Mouse (Mus musculus): ENCODE data around the gene Slpi. TPM values are rescaled to one million over a fixed set of nuclear protein-coding genes. Genes with fewer than 3 reads are reported as not detected.

Slpi gene
- 1.6 and 1.8 TPM in 2 replicates for polyA plus RNA-seq (2011; ENCODE audit: insufficient read depth, insufficient read length, low read depth, missing spikeins)

- Histone ChIP-seq H3K4me1 (ENCODE audit: control insufficient read depth, insufficient read depth, low read length) (peaks cover 2% of the 10 kb centered on the region), H3K9ac (ENCODE audit: low read depth, poor library complexity, severe bottlenecking) (peak within 1 kb of the TSS; percentile 12), H3K4me3 (ENCODE audit: low read depth, low read length) (peak within 1 kb of the TSS; percentile 64), H3K36me3 (ENCODE audit: control insufficient read depth, insufficient read depth, low read length, poor library complexity, severe bottlenecking) (no peaks in the 10 kb centered on the region), H3K27me3 (ENCODE audit: control insufficient read depth, insufficient read depth, low read length, poor library complexity, severe bottlenecking) (no peaks in the 10 kb centered on the region), H3K9me3 (replicated peaks; ENCODE audit: control insufficient read depth, insufficient read depth, low read length, poor library complexity, severe bottlenecking) (no peaks in the 10 kb centered on the region), H3K27ac (ENCODE audit: insufficient read depth, low read length) (no peak within 1 kb of the TSS)
- TF ChIP-seq POLR2A (IDR thresholded peaks at IDR 0.05; ENCODE audit: insufficient read depth, low read length) (no peak), EP300 (IDR thresholded peaks at IDR 0.05; ENCODE audit: insufficient read depth, low read depth, low read length) (no peak), CTCF (IDR thresholded peaks at IDR 0.05; ENCODE audit: low read depth, low read length) (no peak)
These were observed at the start of gene Slpi for GRCm38 (mm10) chr2:164389020-164389419. Slpi (minus strand) TSS chr2:164389095.

GRCm38 (mm10) chr2:164438257-164438656, 49.4 kb upstream of the Slpi start:
- Histone ChIP-seq H3K36me3 (ENCODE audit: control insufficient read depth, insufficient read depth, low read length, poor library complexity, severe bottlenecking) (no peaks in the 10 kb centered on the region), H3K4me1 (ENCODE audit: control insufficient read depth, insufficient read depth, low read length) (peaks cover 24% of the 10 kb centered on the region), H3K9ac (ENCODE audit: low read depth, poor library complexity, severe bottlenecking) (no peak overlapping the region), H3K27me3 (ENCODE audit: control insufficient read depth, insufficient read depth, low read length, poor library complexity, severe bottlenecking) (no peaks in the 10 kb centered on the region), H3K4me3 (ENCODE audit: low read depth, low read length) (no peak overlapping the region), H3K9me3 (replicated peaks; ENCODE audit: control insufficient read depth, insufficient read depth, low read length, poor library complexity, severe bottlenecking) (no peaks in the 10 kb centered on the region), H3K27ac (ENCODE audit: insufficient read depth, low read length) (no peak overlapping the region)
- TF ChIP-seq EP300 (IDR thresholded peaks at IDR 0.05; ENCODE audit: insufficient read depth, low read depth, low read length), result no peak
- TF ChIP-seq CTCF (IDR thresholded peaks at IDR 0.05; ENCODE audit: low read depth, low read length), result no peak
- TF ChIP-seq POLR2A (IDR thresholded peaks at IDR 0.05; ENCODE audit: insufficient read depth, low read length), result no peak

GRCm38 (mm10) chr2:164437710-164438109, 48.8 kb upstream of the Slpi start:
- Histone ChIP-seq H3K9ac (ENCODE audit: low read depth, poor library complexity, severe bottlenecking) (no peak overlapping the region), H3K4me3 (ENCODE audit: low read depth, low read length) (no peak overlapping the region), H3K4me1 (ENCODE audit: control insufficient read depth, insufficient read depth, low read length) (peaks cover 24% of the 10 kb centered on the region), H3K27ac (ENCODE audit: insufficient read depth, low read length) (no peak overlapping the region), H3K27me3 (ENCODE audit: control insufficient read depth, insufficient read depth, low read length, poor library complexity, severe bottlenecking) (no peaks in the 10 kb centered on the region), H3K9me3 (replicated peaks; ENCODE audit: control insufficient read depth, insufficient read depth, low read length, poor library complexity, severe bottlenecking) (no peaks in the 10 kb centered on the region), H3K36me3 (ENCODE audit: control insufficient read depth, insufficient read depth, low read length, poor library complexity, severe bottlenecking) (no peaks in the 10 kb centered on the region)
- TF ChIP-seq CTCF (IDR thresholded peaks at IDR 0.05; ENCODE audit: low read depth, low read length) (no peak), EP300 (IDR thresholded peaks at IDR 0.05; ENCODE audit: insufficient read depth, low read depth, low read length) (no peak), POLR2A (IDR thresholded peaks at IDR 0.05; ENCODE audit: insufficient read depth, low read length) (no peak)

- Histone ChIP-seq H3K4me1 (ENCODE audit: control insufficient read depth, insufficient read depth, low read length) (peaks cover 27% of the 10 kb centered on the region), H3K27me3 (ENCODE audit: control insufficient read depth, insufficient read depth, low read length, poor library complexity, severe bottlenecking) (no peaks in the 10 kb centered on the region), H3K9ac (ENCODE audit: low read depth, poor library complexity, severe bottlenecking) (peak overlapping the region; percentile 14; the same call in 1 of the 2 replicates), H3K9me3 (replicated peaks; ENCODE audit: control insufficient read depth, insufficient read depth, low read length, poor library complexity, severe bottlenecking) (no peaks in the 10 kb centered on the region), H3K4me3 (ENCODE audit: low read depth, low read length) (no peak overlapping the region), H3K36me3 (ENCODE audit: control insufficient read depth, insufficient read depth, low read length, poor library complexity, severe bottlenecking) (no peaks in the 10 kb centered on the region), H3K27ac (ENCODE audit: insufficient read depth, low read length) (no peak overlapping the region)
- TF ChIP-seq EP300 (IDR thresholded peaks at IDR 0.05; ENCODE audit: insufficient read depth, low read depth, low read length) (no peak), POLR2A (IDR thresholded peaks at IDR 0.05; ENCODE audit: insufficient read depth, low read length) (no peak), CTCF (IDR thresholded peaks at IDR 0.05; ENCODE audit: low read depth, low read length) (no peak)
These were observed 48.1 kb upstream of the Slpi start for GRCm38 (mm10) chr2:164436961-164437360.

GRCm38 (mm10) chr2:164436215-164436913, 47.5 kb upstream of the Slpi start:
- peaks cover 29% of the 10 kb centered on the region for H3K4me1 ChIP-seq (ENCODE audit: control insufficient read depth, insufficient read depth, low read length)
- H3K4me3 ChIP-seq (ENCODE audit: low read depth, low read length), result no peak overlapping the region
- no peaks in the 10 kb centered on the region for H3K9me3 ChIP-seq (replicated peaks; ENCODE audit: control insufficient read depth, insufficient read depth, low read length, poor library complexity, severe bottlenecking)
- H3K27me3 ChIP-seq (ENCODE audit: control insufficient read depth, insufficient read depth, low read length, poor library complexity, severe bottlenecking), result no peaks in the 10 kb centered on the region
- no peak for TF ChIP-seq CTCF (IDR thresholded peaks at IDR 0.05; ENCODE audit: low read depth, low read length)
- TF ChIP-seq EP300 (IDR thresholded peaks at IDR 0.05; ENCODE audit: insufficient read depth, low read depth, low read length), result no peak
- no peak for TF ChIP-seq POLR2A (IDR thresholded peaks at IDR 0.05; ENCODE audit: insufficient read depth, low read length)
- peak overlapping the region; percentile 14; the same call in 1 of the 2 replicates for H3K9ac ChIP-seq (ENCODE audit: low read depth, poor library complexity, severe bottlenecking)
- H3K27ac ChIP-seq (ENCODE audit: insufficient read depth, low read length), result no peak overlapping the region
- H3K36me3 ChIP-seq (ENCODE audit: control insufficient read depth, insufficient read depth, low read length, poor library complexity, severe bottlenecking), result no peaks in the 10 kb centered on the region
